Mouse (Mus musculus): ENCODE measurements around the gene Pnp2. TPM values are rescaled to one million over a fixed set of nuclear protein-coding genes. Genes with fewer than 3 reads are reported as not detected.

Gene Pnp2
- polyA plus RNA-seq, 1 experiment from 2014 or later = 0.18 TPM

DNA sequence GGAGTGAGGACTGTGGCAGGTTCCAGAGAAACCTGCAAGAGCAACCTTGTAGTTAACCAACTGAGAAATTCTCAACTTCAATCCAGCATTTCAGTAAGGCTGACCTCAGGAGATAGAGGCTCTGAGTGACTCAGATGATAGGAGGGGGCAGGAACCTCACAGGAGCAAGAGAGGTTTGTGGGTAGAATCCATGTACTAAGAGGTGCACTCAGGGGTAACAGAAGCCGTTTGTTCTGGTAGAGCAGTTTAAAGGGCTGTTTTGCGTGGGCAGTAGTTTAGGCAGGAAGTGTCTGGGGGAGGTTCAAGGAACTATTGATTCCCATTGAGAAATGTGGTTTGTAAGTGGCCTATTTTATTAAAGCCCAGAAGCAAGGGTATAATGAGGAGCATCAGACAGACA, 25.4 kb downstream of the Pnp2 start:
- Histone ChIP-seq H3K9ac (no peak overlapping the region), H3K36me3 (no peaks in the 10 kb centered on the region), H3K27ac (no peak overlapping the region), H3K4me1 (replicated peaks) (0 out of 2 replicates have a peak, but pooled peaks cover 2% of the 10 kb centered on the region), H3K9me3 (replicated peaks) (no peaks in the 10 kb centered on the region), H3K4me3 (no peak overlapping the region), H3K27me3 (no peaks in the 10 kb centered on the region), H3K4me2 (no peak overlapping the region)
- 29% methylated on average over 2 of the region's 2 CpGs for WGBS
- ATAC-seq (replicated peaks; ENCODE audit: insufficient number of reproducible peaks, insufficient read depth, low FRiP score, low read depth) = no peak

DNA sequence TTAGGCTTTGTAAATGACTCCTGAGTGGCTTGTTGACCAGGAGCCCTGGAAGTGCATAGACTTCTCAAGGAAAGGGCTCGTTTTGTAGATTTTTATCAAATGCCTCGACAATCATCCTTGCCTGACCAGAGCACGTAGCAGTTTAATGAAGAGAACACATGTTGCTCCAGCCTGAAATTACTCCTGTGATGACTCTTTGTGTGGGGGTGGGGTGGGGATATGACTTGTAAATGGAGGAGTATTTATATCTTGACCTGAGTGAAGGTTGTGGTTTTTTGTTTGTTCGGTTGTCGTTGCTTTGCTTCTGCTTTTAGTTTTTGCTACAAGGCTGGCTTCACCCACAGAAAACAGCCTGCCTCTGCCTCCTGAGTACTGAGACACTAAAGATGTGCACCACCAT, 26.0 kb downstream of the Pnp2 start:
- 60% methylated on average over 5 of the region's 5 CpGs for WGBS

DNA sequence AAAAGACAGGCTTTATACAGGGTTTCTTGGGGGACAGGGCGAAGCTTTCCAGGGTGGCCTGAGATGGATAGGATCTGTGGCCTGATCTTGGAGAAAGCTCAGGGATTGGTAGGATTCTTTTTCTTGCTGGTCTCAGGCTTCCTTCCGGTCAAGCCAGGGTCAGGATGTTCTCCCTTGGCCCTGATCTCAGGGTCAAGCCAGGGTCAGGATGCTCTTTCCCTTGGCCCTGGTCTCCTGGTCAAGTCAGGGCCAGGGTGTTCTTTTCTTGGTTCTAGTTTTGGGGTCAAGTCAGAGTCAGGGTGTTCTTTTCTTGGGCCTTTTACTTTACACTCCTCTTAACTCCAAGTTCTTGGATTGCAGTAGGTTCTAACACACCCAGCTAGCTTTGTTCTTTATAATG, 31.9 kb downstream of the Pnp2 start:
- H3K27ac ChIP-seq = no peak overlapping the region
- H3K9me3 ChIP-seq (replicated peaks) = no peaks in the 10 kb centered on the region
- 79% methylated on average over 2 of the region's 2 CpGs for WGBS
- H3K4me2 ChIP-seq = no peak overlapping the region
- no peaks in the 10 kb centered on the region for H3K4me1 ChIP-seq (replicated peaks)
- H3K36me3 ChIP-seq = no peaks in the 10 kb centered on the region
- ATAC-seq (replicated peaks; ENCODE audit: insufficient number of reproducible peaks, insufficient read depth, low FRiP score, low read depth) = no peak
- H3K27me3 ChIP-seq = no peaks in the 10 kb centered on the region
- no peak overlapping the region for H3K4me3 ChIP-seq
- H3K9ac ChIP-seq = no peak overlapping the region

More for the DNA sequence above, 26.0 kb downstream of the Pnp2 start:
- no peak for ATAC-seq (replicated peaks; ENCODE audit: insufficient number of reproducible peaks, insufficient read depth, low FRiP score, low read depth)
- Histone ChIP-seq H3K27me3 (no peaks in the 10 kb centered on the region), H3K4me3 (no peak overlapping the region), H3K9me3 (replicated peaks) (no peaks in the 10 kb centered on the region), H3K4me2 (no peak overlapping the region), H3K9ac (no peak overlapping the region), H3K36me3 (no peaks in the 10 kb centered on the region), H3K4me1 (replicated peaks) (0 out of 2 replicates have a peak, but pooled peaks cover 2% of the 10 kb centered on the region), H3K27ac (no peak overlapping the region)

DNA sequence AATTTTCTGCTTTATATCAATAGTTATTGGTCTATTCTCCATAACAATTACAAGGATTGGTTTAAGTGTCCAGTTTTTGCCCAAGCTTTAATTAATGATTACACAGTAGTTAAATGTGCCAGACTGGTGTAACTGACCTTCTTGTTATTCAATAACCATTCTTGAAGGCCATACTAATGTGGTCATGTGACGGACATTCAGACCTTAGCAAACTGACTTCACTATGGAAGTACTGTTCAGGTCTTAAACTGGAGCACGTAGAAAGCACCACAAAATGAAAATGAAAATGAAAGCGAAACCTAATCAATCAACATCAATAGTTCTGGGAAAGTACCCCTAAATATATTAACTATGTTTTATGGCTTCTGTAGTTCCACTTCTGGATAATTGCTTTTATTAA, 35.2 kb downstream of the Pnp2 start:
- no peak overlapping the region for H3K4me2 ChIP-seq
- H3K4me3 ChIP-seq = no peak overlapping the region
- no peaks in the 10 kb centered on the region for H3K4me1 ChIP-seq (replicated peaks)
- H3K9me3 ChIP-seq (replicated peaks) = no peaks in the 10 kb centered on the region
- H3K27me3 ChIP-seq = no peaks in the 10 kb centered on the region
- 80% methylated on average over 3 of the region's 3 CpGs for WGBS
- H3K36me3 ChIP-seq = no peaks in the 10 kb centered on the region
- ATAC-seq (replicated peaks; ENCODE audit: insufficient number of reproducible peaks, insufficient read depth, low FRiP score, low read depth) = no peak
- no peak overlapping the region for H3K27ac ChIP-seq
- H3K9ac ChIP-seq = no peak overlapping the region

DNA sequence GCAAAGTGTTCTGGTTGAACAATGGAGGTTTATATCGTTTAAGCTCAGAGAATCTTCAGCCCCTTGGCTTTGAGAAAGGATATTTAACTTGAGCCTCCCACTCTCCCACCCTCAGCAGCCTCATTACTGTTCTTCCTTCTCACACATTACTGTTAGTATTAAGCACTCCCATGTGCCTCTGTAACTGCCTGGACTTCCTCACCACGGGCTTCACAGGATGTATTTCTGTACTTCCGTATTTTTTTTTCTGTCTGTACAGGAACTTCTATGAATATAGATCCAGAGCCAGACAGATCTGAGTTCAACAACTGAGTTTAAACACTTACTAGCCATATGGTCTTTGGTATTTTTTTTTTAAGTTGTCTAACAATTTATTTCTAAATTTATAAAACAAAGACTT, 41.3 kb downstream of the Pnp2 start:
- Histone ChIP-seq H3K9ac (no peak overlapping the region), H3K4me1 (replicated peaks) (peaks cover 3% of the 10 kb centered on the region; the same call in 1 of the 2 replicates)

DNA sequence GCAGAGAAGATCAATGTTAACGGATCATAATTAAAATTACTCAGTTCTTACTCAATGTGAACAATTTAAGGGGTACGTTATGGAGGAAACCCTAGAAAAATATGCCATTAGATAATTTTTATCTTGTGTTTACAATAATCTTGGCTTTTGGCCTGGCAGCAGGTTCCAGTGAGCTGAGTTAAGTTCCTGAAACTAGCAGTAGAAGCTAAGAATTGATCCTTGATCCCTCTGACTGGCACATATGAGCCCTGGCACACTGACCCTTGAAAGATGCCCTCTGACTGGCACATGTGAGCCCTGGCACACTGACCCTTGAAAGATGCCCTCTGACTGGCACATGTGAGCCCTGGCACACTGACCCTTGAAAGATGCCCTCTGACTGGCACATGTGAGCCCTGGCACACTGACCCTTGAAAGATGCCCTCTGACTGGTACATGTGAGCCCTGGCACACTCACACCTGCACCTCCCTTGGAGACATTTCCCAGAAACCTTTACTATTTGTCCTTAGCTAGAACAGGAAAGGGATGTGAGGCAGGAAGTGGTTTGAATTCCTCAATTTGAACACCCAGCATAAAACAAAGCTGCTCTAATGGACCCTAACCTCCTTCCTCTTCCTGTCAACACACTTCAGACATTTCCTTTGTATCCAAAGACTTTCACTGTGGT, 42.3 kb downstream of the Pnp2 start:
- H3K27me3 ChIP-seq = no peaks in the 10 kb centered on the region
- ATAC-seq (replicated peaks; ENCODE audit: insufficient number of reproducible peaks, insufficient read depth, low FRiP score, low read depth) = 0 out of 2 replicates have a peak, but pooled peaks have one; percentile 55
- H3K4me3 ChIP-seq = no peak overlapping the region
- no peaks in the 10 kb centered on the region for H3K9me3 ChIP-seq (replicated peaks)
- H3K27ac ChIP-seq = peak overlapping the region; percentile 53
- no peak overlapping the region for H3K9ac ChIP-seq
- H3K36me3 ChIP-seq = no peaks in the 10 kb centered on the region
- H3K4me2 ChIP-seq = no peak overlapping the region
- 62% methylated on average over 2 of the region's 2 CpGs for WGBS
- H3K4me1 ChIP-seq (replicated peaks) = peaks cover 3% of the 10 kb centered on the region; the same call in 1 of the 2 replicates

More for the DNA sequence above, 41.3 kb downstream of the Pnp2 start:
- no peaks in the 10 kb centered on the region for H3K36me3 ChIP-seq
- ATAC-seq (replicated peaks; ENCODE audit: insufficient number of reproducible peaks, insufficient read depth, low FRiP score, low read depth) = no peak
- H3K27me3 ChIP-seq = no peaks in the 10 kb centered on the region
- H3K4me3 ChIP-seq = no peak overlapping the region
- WGBS = 51% methylated on average over 3 of the region's 3 CpGs
- H3K9me3 ChIP-seq (replicated peaks) = no peaks in the 10 kb centered on the region
- peak overlapping the region; percentile 55; the same call in 1 of the 2 replicates for H3K27ac ChIP-seq
- no peak overlapping the region for H3K4me2 ChIP-seq

DNA sequence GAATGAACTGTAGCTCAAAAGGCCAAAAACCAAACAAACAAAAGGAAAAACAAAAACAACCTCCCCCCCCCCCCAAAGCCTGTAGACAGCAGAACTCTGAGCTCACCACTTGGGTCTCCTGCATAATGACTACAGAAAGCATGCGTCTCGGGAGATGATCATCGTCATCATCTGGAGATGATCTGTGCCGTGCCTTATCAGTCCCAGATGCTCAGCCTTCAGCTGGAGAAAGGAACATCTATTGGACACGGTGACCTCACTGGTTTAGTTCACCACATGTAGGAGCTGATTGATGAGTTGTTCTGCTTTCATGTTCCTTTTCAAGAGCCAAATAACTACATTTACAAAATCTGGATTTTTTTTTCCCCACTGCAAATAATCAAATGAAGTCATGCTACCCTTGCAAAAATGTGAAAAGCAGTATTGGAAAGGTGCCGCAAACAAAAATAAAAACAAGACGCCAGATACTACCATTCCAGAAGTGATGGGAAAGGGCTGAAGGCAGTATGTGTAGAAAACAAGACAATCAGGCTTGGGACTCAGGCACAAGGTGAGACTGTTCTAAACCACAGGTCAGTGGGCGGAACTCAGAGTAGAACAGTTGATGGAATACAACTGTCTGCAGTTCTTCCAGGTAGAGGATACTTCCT, 51.5 kb downstream of the Pnp2 start, which contains the start of gene Rnase10:
Rnase10 (plus strand) TSS at position 600 of the 650 bp plus-strand sequence.
- H3K36me3 ChIP-seq = no peaks in the 10 kb centered on the region
- no peak within 1 kb of the TSS for H3K9ac ChIP-seq
- H3K4me1 ChIP-seq (replicated peaks) = peaks cover 22% of the 10 kb centered on the region
- no peak within 1 kb of the TSS for H3K4me3 ChIP-seq
- ATAC-seq (replicated peaks; ENCODE audit: insufficient number of reproducible peaks, insufficient read depth, low FRiP score, low read depth) = no peak
- peak within 1 kb of the TSS; percentile 91 for H3K27ac ChIP-seq
- WGBS = 74% methylated on average over 8 of the region's 8 CpGs
- peak within 1 kb of the TSS; percentile 25 for H3K4me2 ChIP-seq
- H3K27me3 ChIP-seq = no peaks in the 10 kb centered on the region
- no peaks in the 10 kb centered on the region for H3K9me3 ChIP-seq (replicated peaks)

DNA sequence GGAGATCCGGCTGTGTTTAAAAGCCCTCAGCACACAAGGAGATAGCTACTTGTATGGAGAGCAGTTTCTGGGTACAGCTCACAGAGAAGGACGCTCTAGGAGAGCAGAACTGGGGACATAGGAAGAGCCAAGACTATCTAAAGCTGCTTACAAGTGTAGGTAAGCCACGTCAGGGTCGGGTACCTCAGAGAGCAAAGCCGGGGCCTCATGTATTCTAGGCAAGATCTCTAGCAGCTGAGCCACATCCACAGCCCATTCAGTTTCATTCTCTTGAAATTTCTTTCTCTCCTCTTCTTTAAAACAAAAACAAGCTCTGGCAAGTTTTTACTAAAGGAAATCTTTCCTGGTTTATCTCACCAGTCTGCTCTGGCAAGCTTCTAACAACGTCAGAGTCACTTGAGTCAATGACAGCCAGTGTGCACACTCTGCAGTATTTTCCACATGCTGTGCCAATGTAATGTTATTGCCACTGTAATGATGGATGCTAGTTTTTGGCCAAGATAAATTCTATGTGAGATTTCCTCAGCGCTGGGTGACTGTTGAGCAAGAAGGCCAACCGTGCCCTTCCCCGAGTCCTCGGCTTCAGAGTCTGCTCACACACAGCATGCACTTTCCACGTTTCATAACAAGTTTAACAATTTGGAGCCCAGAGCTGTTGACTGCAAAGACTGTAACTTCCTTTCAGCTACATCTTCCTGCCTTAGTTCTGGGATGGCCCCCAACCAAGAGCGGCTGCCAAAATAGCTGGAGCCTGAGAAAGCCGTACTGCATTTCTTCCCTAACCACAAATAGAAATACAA, 52.3 kb downstream of the Pnp2 start:
- Histone ChIP-seq H3K27me3 (no peaks in the 10 kb centered on the region), H3K27ac (peak overlapping the region; percentile 91), H3K4me3 (no peak overlapping the region), H3K4me1 (replicated peaks) (peaks cover 22% of the 10 kb centered on the region), H3K9ac (no peak overlapping the region), H3K4me2 (peak overlapping the region; percentile 25), H3K9me3 (replicated peaks) (no peaks in the 10 kb centered on the region), H3K36me3 (no peaks in the 10 kb centered on the region)
- ATAC-seq (replicated peaks; ENCODE audit: insufficient number of reproducible peaks, insufficient read depth, low FRiP score, low read depth) = peak; percentile 94
- 26% methylated on average over 13 of the region's 13 CpGs for WGBS

DNA sequence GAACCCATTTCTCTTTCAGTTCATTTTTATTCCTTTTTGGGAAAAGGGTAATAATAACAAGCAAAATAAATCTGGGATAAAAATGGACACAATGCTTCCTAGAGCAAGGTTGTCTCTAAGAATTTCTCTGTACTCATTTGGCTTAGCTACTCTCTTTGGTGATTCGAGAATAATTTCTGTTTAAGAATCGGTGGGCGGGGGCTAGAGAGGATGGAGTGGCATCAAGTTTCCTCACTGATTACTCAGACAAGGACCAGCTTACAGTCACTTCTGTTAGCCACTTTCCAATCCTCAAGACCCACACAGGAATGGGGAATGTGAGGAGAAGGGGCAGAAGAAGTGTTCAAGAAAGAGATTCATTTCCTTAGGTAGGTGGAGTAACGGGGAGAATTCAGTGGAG, 53.0 kb downstream of the Pnp2 start:
- Histone ChIP-seq H3K4me1 (replicated peaks) (peaks cover 22% of the 10 kb centered on the region), H3K4me2 (0 out of 2 replicates have a peak overlapping the region, but pooled peaks have one; percentile 10), H3K27me3 (no peaks in the 10 kb centered on the region), H3K36me3 (no peaks in the 10 kb centered on the region), H3K9ac (no peak overlapping the region), H3K4me3 (no peak overlapping the region), H3K27ac (peak overlapping the region; percentile 91), H3K9me3 (replicated peaks) (no peaks in the 10 kb centered on the region)
- ATAC-seq (replicated peaks; ENCODE audit: insufficient number of reproducible peaks, insufficient read depth, low FRiP score, low read depth) = no peak
- 67% methylated on average over 4 of the region's 4 CpGs for WGBS

DNA sequence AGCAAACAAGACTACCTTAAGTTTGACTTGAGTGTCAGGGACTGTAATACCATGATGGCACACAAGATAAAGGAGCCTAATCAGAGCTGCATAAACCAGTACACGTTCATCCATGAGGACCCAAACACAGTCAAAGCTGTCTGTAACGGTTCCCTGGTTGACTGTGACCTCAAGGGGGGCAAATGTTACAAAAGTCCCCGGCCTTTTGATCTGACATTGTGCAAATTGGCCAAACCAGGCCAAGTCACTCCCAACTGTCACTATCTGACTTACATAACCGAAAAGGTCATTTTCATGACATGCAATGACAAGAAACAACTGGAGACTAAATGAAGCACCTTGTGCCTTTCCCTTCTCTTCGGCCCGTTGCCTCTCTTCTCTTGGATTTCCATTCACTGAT, 53.8 kb downstream of the Pnp2 start:
- Histone ChIP-seq H3K4me2 (no peak overlapping the region), H3K4me1 (replicated peaks) (peaks cover 22% of the 10 kb centered on the region), H3K36me3 (no peaks in the 10 kb centered on the region), H3K27ac (peak overlapping the region; percentile 91), H3K9me3 (replicated peaks) (no peaks in the 10 kb centered on the region), H3K9ac (no peak overlapping the region), H3K4me3 (no peak overlapping the region), H3K27me3 (no peaks in the 10 kb centered on the region)
- ATAC-seq (replicated peaks; ENCODE audit: insufficient number of reproducible peaks, insufficient read depth, low FRiP score, low read depth) = no peak
- 77% methylated on average over 6 of the region's 6 CpGs for WGBS
